In the genomic region with DNA sequence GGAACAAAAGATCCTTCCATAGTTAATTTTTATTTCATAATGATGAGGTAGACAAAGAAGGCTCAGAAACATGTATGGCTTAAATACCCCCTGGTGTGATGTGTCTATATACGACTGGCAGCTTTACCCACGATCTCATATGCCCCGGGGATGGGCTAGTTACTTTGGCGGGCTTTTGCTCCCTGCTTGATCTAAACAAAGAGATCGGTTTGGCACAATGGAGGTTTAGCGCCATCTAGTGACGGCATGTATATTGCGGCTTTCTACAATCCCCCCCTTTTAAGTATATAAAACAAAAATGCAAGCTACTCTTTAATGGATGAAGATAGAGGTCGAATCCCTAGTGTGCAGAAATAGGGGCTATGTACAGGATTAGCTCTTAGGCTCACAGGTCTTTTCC, we compare ENCODE assay signal across 8 mouse cellular contexts.
DNase-seq lines count a peak whose midpoint lies in the region; ATAC-seq and TF ChIP-seq lines count a peak whose summit lies in the region.
"Not testable (repeated sequence)": the region's sequence is repeated elsewhere in the genome, so short reads cannot be mapped to it uniquely, and the experiment has no call there.

No protein-coding gene starts in this region.

- H3K36me3 ChIP-seq in forebrain, postnatal 0 days (ENCODE audit: insufficient read depth); intestine, embryonic 14.5 days (ENCODE audit: control insufficient read depth, insufficient read depth, low read length): not testable (repeated sequence)

- not testable (repeated sequence) for H3K4me1 ChIP-seq in cortical plate, adult 2 months (ENCODE audit: control insufficient read depth, insufficient read depth, low read length); forebrain, postnatal 0 days (ENCODE audit: insufficient read depth); intestine, embryonic 14.5 days (replicated peaks; ENCODE audit: control insufficient read depth, insufficient read depth, low read length)

- ATAC-seq in forebrain, postnatal 0 days; intestine, embryonic 14.5 days (replicated peaks; ENCODE audit: low FRiP score, low TSS enrichment, low read depth): not testable (repeated sequence)

- not testable (repeated sequence) for H3K9ac ChIP-seq in forebrain, postnatal 0 days; intestine, embryonic 14.5 days (ENCODE audit: low read length)

- not testable (repeated sequence) for TF ChIP-seq POLR2A in cortical plate, adult 2 months (IDR thresholded peaks at IDR 0.05; ENCODE audit: extremely low read depth, insufficient read depth, low read length)

- not testable (repeated sequence) for H3K27me3 ChIP-seq in forebrain, postnatal 0 days (ENCODE audit: insufficient read depth, low read length); intestine, embryonic 14.5 days (replicated peaks; ENCODE audit: control insufficient read depth, insufficient read depth, low read length)

- not testable (repeated sequence) for H3K9me3 ChIP-seq in forebrain, postnatal 0 days (ENCODE audit: low read length); intestine, embryonic 14.5 days (ENCODE audit: control insufficient read depth, low read length)

- H3K4me2 ChIP-seq in forebrain, postnatal 0 days (ENCODE audit: low read depth); intestine, embryonic 14.5 days (ENCODE audit: low read length): not testable (repeated sequence)

- DNase-seq in 416B (ENCODE audit: low read depth): peak; percentile 42
- peak; percentile 52 for DNase-seq in ZHBTc4 (ENCODE audit: low read depth, low spot score)
- peak; percentile 42 for DNase-seq in forebrain, postnatal 0 days
- peak; percentile 52 for DNase-seq in intestine, embryonic 14.5 days (ENCODE audit: low spot score)
- DNase-seq in left cerebral cortex, adult 2 months (ENCODE audit: extremely low spot score in 1 of 2, low spot score in 2 of 2): not testable (repeated sequence)
- peak; percentile 3 for DNase-seq in lung, postnatal 10 days
- DNase-seq in right cerebral cortex, adult 2 months (ENCODE audit: low spot score in 2 of 2): peak; percentile 4 to 10

- 55% methylated on average over 9 of the region's 9 CpGs for WGBS in forebrain, postnatal 0 days
- WGBS in intestine, embryonic 14.5 days: 50% methylated on average over 9 of the region's 9 CpGs

- peak; percentile 22; the same call in 1 of the 2 replicates for TF ChIP-seq CTCF in cortical plate, adult 2 months (IDR thresholded peaks at IDR 0.05; ENCODE audit: extremely low read depth, insufficient read depth, low read length)
- peak; percentile 34; the same call in 1 of the 2 replicates for TF ChIP-seq CTCF in forebrain, postnatal 0 days (IDR thresholded peaks at IDR 0.05; ENCODE audit: low read depth)
- peak; percentile 43 for TF ChIP-seq CTCF in left cerebral cortex, adult 2 months (IDR thresholded peaks at IDR 0.05)

- intact Hi-C loops in left cerebral cortex, adult 2 months (cut with DNase I): loop anchor here (10.0 kb wide), 1 partner anchor 1253 kb away; no protein-coding TSS in a partner anchor

- H3K4me3 ChIP-seq in cortical plate, adult 2 months (ENCODE audit: insufficient read depth, low read length); forebrain, postnatal 0 days (ENCODE audit: low read depth, low read length); intestine, embryonic 14.5 days (ENCODE audit: low read depth, low read length); left cerebral cortex, adult 2 months: not testable (repeated sequence)

- H3K27ac ChIP-seq in cortical plate, adult 2 months (ENCODE audit: insufficient read depth, low read length); forebrain, postnatal 0 days (ENCODE audit: low read depth, low read length); intestine, embryonic 14.5 days (ENCODE audit: low read depth); left cerebral cortex, adult 2 months: not testable (repeated sequence)
